Mouse (Mus musculus): ENCODE measurements at regions not wholly inside any gene's neighbourhood (a gene's known extent, or its start where the extent isn't known, plus 50 kb on each side); places are given as distances from the start of the nearest gene placed in this dataset.

- no peak for TF ChIP-seq EP300 (IDR thresholded peaks at IDR 0.05; ENCODE audit: insufficient read depth, low read depth, low read length)
- no peak for TF ChIP-seq POLR2A (IDR thresholded peaks at IDR 0.05; ENCODE audit: insufficient read depth, low read depth, low read length)
- no peak for TF ChIP-seq CTCF (IDR thresholded peaks at IDR 0.05)
These were observed 128.5 kb upstream of the Cadm1 start for GRCm38 (mm10) chr9:47401511-47401910.

Measured in heart, adult 2 months (tissue).